Mouse (Mus musculus): ENCODE data around the gene Foxd1. TPM values are rescaled to one million over a fixed set of nuclear protein-coding genes. Genes with fewer than 3 reads are reported as not detected.

Gene Foxd1
- polyA plus RNA-seq, 1 experiment from 2014 or later = not detected

DNA sequence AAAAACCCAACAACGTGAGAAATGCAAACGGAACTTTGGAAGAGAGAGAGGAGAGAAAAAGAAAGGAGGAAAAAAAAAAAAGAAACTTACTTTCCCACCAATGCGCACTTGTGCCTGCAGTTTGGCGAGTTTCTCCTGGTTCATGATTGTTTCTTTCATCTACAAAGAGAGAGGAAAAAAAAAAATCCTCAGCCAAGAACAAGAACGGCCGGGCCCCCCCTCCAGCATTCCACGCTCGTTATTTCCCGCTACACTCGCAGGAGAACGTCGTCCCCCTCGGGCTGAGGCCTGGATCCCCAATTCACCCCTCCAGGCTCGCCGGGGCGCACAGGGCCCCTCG is 37.9 kb upstream of the Foxd1 start:
- Histone ChIP-seq H3K4me2 (ENCODE audit: low read depth, low read length) (peak overlapping the region; percentile 75), H3K27ac (ENCODE audit: low read length) (peak overlapping the region; percentile 89), H3K9ac (ENCODE audit: low read depth, low read length) (peak overlapping the region; percentile 99), H3K9me3 (ENCODE audit: control insufficient read depth, low read length) (no peaks in the 10 kb centered on the region), H3K4me1 (ENCODE audit: control insufficient read depth, insufficient read depth, low read length) (peaks cover 9% of the 10 kb centered on the region; the same call in 1 of the 2 replicates), H3K27me3 (replicated peaks; ENCODE audit: control insufficient read depth, insufficient read depth, low read length) (no peaks in the 10 kb centered on the region), H3K4me3 (ENCODE audit: low read length) (peak overlapping the region; percentile 99), H3K36me3 (ENCODE audit: control insufficient read depth, insufficient read depth, low read length) (no peaks in the 10 kb centered on the region)
- under 1% methylated on average over 17 of the region's 17 CpGs for WGBS
- ATAC-seq = no peak

DNA sequence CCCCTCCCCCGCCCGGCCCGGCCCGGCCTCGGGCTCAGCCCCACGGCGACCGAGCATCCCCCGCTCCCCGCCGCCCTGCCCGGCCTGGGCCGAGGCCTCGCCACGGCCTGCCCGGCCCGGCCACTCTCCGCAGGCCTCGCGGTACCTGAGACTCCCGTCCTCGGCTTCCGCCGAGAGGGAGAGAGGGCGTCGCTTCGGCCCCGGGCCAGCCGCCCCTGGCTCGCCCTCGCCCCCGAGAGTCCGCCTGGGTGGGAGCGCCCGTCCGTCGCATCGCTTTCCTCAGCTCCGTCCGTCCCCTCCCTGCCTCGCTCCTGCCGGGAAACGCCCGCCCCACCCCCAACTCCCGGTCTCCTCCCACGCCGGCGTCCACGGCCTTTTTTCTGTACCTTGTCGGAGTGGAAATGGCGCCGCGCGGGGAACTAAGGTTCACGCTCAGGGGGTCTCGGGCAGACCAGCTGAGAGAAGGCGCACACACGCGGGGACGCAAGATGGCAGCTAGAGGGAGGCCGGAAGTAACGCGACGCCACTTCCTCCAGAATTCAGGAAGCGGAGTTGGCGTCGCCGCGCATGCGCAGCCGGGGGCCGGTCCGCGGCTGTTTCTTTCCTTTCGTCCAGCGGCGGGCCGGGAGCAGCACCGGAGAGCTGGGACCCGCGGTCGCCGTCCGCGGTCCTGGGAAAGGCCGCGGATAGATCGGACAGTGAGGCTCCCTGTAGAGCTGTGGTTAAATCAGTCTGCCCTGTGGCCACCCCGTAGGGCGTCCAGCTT is 37.4 kb upstream of the Foxd1 start, which contains the start of gene Btf3:
Btf3 (minus strand) TSS at position 527 of the 766 bp plus-strand sequence.
- Histone ChIP-seq H3K9me3 (ENCODE audit: control insufficient read depth, low read length) (no peaks in the 10 kb centered on the region), H3K27ac (ENCODE audit: low read length) (peak within 1 kb of the TSS; percentile 89), H3K36me3 (ENCODE audit: control insufficient read depth, insufficient read depth, low read length) (no peaks in the 10 kb centered on the region), H3K27me3 (replicated peaks; ENCODE audit: control insufficient read depth, insufficient read depth, low read length) (no peaks in the 10 kb centered on the region), H3K4me1 (ENCODE audit: control insufficient read depth, insufficient read depth, low read length) (peaks cover 9% of the 10 kb centered on the region; the same call in 1 of the 2 replicates), H3K9ac (ENCODE audit: low read depth, low read length) (peak within 1 kb of the TSS; percentile 99), H3K4me3 (ENCODE audit: low read length) (peak within 1 kb of the TSS; percentile 99), H3K4me2 (ENCODE audit: low read depth, low read length) (peak within 1 kb of the TSS; percentile 80)
- WGBS = under 1% methylated on average over 85 of the region's 90 CpGs
- ATAC-seq = peak; percentile 95

DNA sequence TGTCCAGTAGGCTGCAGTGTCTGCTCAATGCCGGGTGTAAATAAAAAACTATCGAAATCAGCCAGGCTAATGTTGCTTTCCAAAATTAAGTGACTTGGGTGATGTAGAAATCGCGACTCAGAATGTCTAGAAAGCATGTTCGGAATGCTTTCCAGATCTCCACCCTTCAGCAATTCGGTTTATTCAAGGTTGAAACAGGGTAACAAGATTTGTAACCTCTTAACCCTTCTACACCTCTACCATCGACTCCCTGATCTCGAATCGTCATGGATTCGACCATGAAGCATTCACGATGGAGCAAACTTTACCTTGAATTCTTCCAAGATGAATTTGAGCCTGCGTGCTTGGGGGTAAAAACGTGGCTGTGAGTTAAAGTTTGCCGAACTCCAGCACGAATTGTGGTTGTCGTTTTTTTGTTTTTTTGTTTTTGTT is 36.8 kb upstream of the Foxd1 start:
- Histone ChIP-seq H3K9me3 (ENCODE audit: control insufficient read depth, low read length) (no peaks in the 10 kb centered on the region), H3K27me3 (replicated peaks; ENCODE audit: control insufficient read depth, insufficient read depth, low read length) (no peaks in the 10 kb centered on the region), H3K36me3 (ENCODE audit: control insufficient read depth, insufficient read depth, low read length) (no peaks in the 10 kb centered on the region), H3K27ac (ENCODE audit: low read length) (peak overlapping the region; percentile 78), H3K4me3 (ENCODE audit: low read length) (peak overlapping the region; percentile 99), H3K4me2 (ENCODE audit: low read depth, low read length) (peak overlapping the region; percentile 80), H3K9ac (ENCODE audit: low read depth, low read length) (peak overlapping the region; percentile 99), H3K4me1 (ENCODE audit: control insufficient read depth, insufficient read depth, low read length) (peaks cover 9% of the 10 kb centered on the region; the same call in 1 of the 2 replicates)
- 2% methylated on average over 16 of the region's 16 CpGs for WGBS
- peak; percentile 34; the same call in 1 of the 2 replicates for ATAC-seq

- Histone ChIP-seq H3K9ac (ENCODE audit: low read depth, low read length) (no peak overlapping the region), H3K27me3 (replicated peaks; ENCODE audit: control insufficient read depth, insufficient read depth, low read length) (no peaks in the 10 kb centered on the region), H3K4me2 (ENCODE audit: low read depth, low read length) (no peak overlapping the region), H3K4me1 (ENCODE audit: control insufficient read depth, insufficient read depth, low read length) (peaks cover 9% of the 10 kb centered on the region; the same call in 1 of the 2 replicates), H3K9me3 (ENCODE audit: control insufficient read depth, low read length) (no peaks in the 10 kb centered on the region), H3K4me3 (ENCODE audit: low read length) (no peak overlapping the region), H3K36me3 (ENCODE audit: control insufficient read depth, insufficient read depth, low read length) (no peaks in the 10 kb centered on the region), H3K27ac (ENCODE audit: low read length) (no peak overlapping the region)
- ATAC-seq = no peak
- WGBS = 85% methylated on average over 6 of the region's 6 CpGs
Measured at GRCm38 (mm10) chr13:98317911-98318310, 36.1 kb upstream of the Foxd1 start.

DNA sequence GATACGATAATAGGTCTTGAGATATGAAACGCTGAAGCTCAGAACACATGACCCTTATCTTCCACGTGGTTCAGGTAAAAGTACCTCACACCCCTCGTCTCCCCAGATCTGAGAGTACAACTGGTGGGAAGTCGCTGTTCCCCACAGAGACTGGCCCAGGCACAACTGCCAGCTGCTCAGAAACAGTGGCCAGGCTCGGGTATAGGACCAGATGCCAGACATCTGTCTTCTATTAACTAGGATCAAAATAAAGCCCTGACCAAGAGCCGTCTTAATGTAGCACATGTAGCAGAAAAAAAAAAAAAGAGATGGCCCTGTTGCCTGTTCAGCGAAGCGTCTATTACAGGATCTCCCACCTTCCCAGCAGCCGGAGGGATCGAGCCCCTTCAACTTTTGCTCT is 29.0 kb upstream of the Foxd1 start:
- H3K27ac ChIP-seq (ENCODE audit: low read length) = no peak overlapping the region
- H3K36me3 ChIP-seq (ENCODE audit: control insufficient read depth, insufficient read depth, low read length) = no peaks in the 10 kb centered on the region
- H3K9ac ChIP-seq (ENCODE audit: low read depth, low read length) = no peak overlapping the region
- no peak overlapping the region for H3K4me2 ChIP-seq (ENCODE audit: low read depth, low read length)
- H3K4me3 ChIP-seq (ENCODE audit: low read length) = no peak overlapping the region
- WGBS = 85% methylated on average over 11 of the region's 11 CpGs
- H3K4me1 ChIP-seq (ENCODE audit: control insufficient read depth, insufficient read depth, low read length) = no peaks in the 10 kb centered on the region
- H3K27me3 ChIP-seq (replicated peaks; ENCODE audit: control insufficient read depth, insufficient read depth, low read length) = no peaks in the 10 kb centered on the region
- no peak for ATAC-seq
- no peaks in the 10 kb centered on the region for H3K9me3 ChIP-seq (ENCODE audit: control insufficient read depth, low read length)

DNA sequence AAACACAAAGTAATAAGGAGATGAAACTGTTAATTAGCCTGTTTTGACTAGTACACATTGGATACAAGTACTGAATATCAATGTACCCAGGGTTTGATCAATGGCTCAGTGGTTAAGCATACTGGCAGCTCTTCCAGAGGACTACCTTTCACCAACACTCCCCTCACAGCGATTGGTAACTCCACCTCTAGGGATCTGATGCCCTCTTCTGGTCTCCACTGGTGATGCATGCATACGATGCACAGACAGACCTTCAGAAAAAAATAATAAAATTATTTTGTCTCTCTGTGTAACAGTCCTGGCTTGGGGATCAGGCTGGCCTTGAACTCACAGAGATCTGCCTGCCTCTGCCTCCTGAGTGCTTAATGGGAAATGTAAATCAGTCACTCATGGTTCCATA is 21.9 kb upstream of the Foxd1 start:
- Histone ChIP-seq H3K36me3 (ENCODE audit: control insufficient read depth, insufficient read depth, low read length) (no peaks in the 10 kb centered on the region), H3K4me1 (ENCODE audit: control insufficient read depth, insufficient read depth, low read length) (no peaks in the 10 kb centered on the region), H3K4me2 (ENCODE audit: low read depth, low read length) (no peak overlapping the region), H3K4me3 (ENCODE audit: low read length) (no peak overlapping the region), H3K27me3 (replicated peaks; ENCODE audit: control insufficient read depth, insufficient read depth, low read length) (no peaks in the 10 kb centered on the region), H3K9ac (ENCODE audit: low read depth, low read length) (no peak overlapping the region), H3K9me3 (ENCODE audit: control insufficient read depth, low read length) (no peaks in the 10 kb centered on the region), H3K27ac (ENCODE audit: low read length) (no peak overlapping the region)
- 49% methylated on average over 2 of the region's 2 CpGs for WGBS
- ATAC-seq = no peak

- Histone ChIP-seq H3K4me2 (ENCODE audit: low read depth, low read length) (no peak overlapping the region), H3K4me3 (ENCODE audit: low read length) (no peak overlapping the region), H3K36me3 (ENCODE audit: control insufficient read depth, insufficient read depth, low read length) (no peaks in the 10 kb centered on the region), H3K9ac (ENCODE audit: low read depth, low read length) (no peak overlapping the region), H3K4me1 (ENCODE audit: control insufficient read depth, insufficient read depth, low read length) (no peaks in the 10 kb centered on the region), H3K9me3 (ENCODE audit: control insufficient read depth, low read length) (no peaks in the 10 kb centered on the region), H3K27me3 (replicated peaks; ENCODE audit: control insufficient read depth, insufficient read depth, low read length) (no peaks in the 10 kb centered on the region), H3K27ac (ENCODE audit: low read length) (no peak overlapping the region)
- 88% methylated on average over 1 of the region's 1 CpGs for WGBS
- no peak for ATAC-seq
Measured at GRCm38 (mm10) chr13:98336205-98336604, 17.8 kb upstream of the Foxd1 start.

DNA sequence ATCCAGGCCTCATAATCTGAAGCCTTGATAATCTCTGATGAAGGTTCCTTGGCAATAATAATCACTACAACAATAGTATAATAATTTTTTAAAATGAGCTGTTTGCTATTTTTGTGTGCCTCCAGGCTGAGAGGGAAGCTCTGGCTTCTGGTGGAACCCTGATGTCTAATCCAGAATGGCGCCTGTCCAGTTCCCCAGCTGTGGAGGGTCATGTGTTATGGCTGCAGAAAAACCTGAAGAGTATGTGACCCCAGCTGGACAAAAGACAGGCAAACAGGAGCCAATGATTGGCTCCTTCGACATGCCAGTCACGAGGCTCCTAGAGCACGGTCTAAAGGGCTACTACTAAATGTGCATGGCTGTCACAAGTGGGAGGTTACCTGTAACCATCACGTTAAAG is 13.5 kb upstream of the Foxd1 start:
- Histone ChIP-seq H3K27ac (ENCODE audit: low read length) (no peak overlapping the region), H3K36me3 (ENCODE audit: control insufficient read depth, insufficient read depth, low read length) (no peaks in the 10 kb centered on the region), H3K9ac (ENCODE audit: low read depth, low read length) (no peak overlapping the region), H3K4me1 (ENCODE audit: control insufficient read depth, insufficient read depth, low read length) (no peaks in the 10 kb centered on the region), H3K4me3 (ENCODE audit: low read length) (no peak overlapping the region), H3K4me2 (ENCODE audit: low read depth, low read length) (no peak overlapping the region), H3K9me3 (ENCODE audit: control insufficient read depth, low read length) (no peaks in the 10 kb centered on the region), H3K27me3 (replicated peaks; ENCODE audit: control insufficient read depth, insufficient read depth, low read length) (peaks cover 6% of the 10 kb centered on the region; the same call in 1 of the 2 replicates)
- 74% methylated on average over 5 of the region's 5 CpGs for WGBS
- no peak for ATAC-seq

GRCm38 (mm10) chr13:98349491-98349890 is 4.6 kb upstream of the Foxd1 start:
- ATAC-seq = no peak

More at GRCm38 (mm10) chr13:98349491-98349890, 4.6 kb upstream of the Foxd1 start:
- no peak overlapping the region for H3K4me2 ChIP-seq (ENCODE audit: low read depth, low read length)
- H3K9me3 ChIP-seq (ENCODE audit: control insufficient read depth, low read length) = no peaks in the 10 kb centered on the region
- H3K4me1 ChIP-seq (ENCODE audit: control insufficient read depth, insufficient read depth, low read length) = peaks cover 9% of the 10 kb centered on the region
- WGBS = 80% methylated on average over 4 of the region's 4 CpGs
- no peak overlapping the region for H3K27ac ChIP-seq (ENCODE audit: low read length)
- no peaks in the 10 kb centered on the region for H3K36me3 ChIP-seq (ENCODE audit: control insufficient read depth, insufficient read depth, low read length)
- no peak overlapping the region for H3K9ac ChIP-seq (ENCODE audit: low read depth, low read length)
- H3K27me3 ChIP-seq (replicated peaks; ENCODE audit: control insufficient read depth, insufficient read depth, low read length) = peaks cover 48% of the 10 kb centered on the region
- H3K4me3 ChIP-seq (ENCODE audit: low read length) = no peak overlapping the region

Data from intestine, embryonic 16.5 days (tissue).